Mouse (Mus musculus): ENCODE data around the gene Asna1.

Gene Asna1

DNA sequence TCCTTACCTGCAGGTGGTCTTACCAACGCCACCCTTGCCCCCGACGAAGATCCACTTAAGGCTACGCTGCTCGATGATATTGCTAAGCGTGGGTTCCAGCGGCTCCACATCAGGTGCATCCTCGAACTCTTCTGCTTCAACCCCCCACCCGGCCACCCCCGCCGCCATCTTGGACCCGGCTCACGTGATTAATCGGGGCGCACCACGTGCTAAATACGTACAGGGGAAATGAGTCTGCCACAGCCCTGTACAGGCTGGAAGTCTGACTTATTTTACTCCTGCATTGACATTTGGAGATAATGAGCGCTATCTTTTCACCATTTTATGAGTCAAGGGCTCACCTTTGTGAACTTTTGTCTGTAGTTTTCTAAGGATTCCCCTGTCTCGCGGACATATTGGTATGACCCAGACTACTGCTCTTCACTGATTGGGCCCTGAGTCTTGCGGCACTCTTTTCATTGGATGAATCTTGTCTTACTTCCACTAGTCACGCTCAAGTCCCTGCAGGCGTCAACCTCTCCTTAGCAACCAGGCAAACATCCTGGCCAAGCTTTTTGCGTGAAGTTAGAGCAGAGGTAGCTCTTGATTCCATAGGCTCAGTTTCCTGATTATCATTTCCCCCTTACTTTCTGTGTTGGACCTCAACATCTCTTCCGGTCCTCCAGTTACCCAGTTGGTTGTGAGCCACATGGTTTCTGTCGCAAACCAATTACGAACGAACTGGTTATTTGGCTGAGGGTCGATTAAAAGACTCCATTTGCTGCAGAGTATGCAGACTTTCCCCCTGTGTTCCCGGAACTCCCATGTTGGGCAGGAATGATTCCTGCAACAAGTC is at the start of gene Asna1:
Gene Asna1 (minus strand): TSS at position 184 of the 835 bp plus-strand sequence.
- in situ Hi-C loops (cut with MboI; ENCODE audit: unreplicated experiment in 2 of 2), result loop anchor here (5.0 to 10.0 kb wide), 3 partner anchors 49 to 58 kb away; partner anchors contain the start of genes Dhps (in 1 of the 2), Gm49661 (in 1 of the 2), Junb (in 1 of the 2) and Prdx2 (in 1 of the 2)

DNA sequence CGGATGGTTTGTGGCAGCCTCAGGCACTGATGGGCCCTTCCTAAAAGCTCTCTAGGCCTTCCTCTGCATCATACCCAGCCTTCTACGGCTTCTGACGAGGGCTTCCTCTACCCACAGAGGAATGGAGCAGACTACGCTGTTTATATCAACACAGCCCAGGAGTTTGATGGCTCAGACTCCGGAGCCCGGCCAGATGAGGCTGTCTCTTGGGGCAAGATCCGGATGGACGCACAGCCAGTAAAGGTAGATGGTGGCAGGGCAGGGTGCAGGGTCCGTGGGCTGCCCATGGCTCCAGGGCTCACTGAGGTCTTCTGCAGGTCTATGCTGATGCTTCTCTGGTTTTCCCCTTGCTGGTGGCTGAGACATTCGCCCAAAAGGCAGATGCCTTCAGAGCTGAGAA is 49.5 kb upstream of the Asna1 start:
- in situ Hi-C loops (cut with MboI; ENCODE audit: unreplicated experiment in 2 of 2), result loop anchor here (5.0 to 25.0 kb wide), 11 partner anchors 50 to 1813 kb away; partner anchors contain the start of genes Abcc12 (in 1 of the 2), Asna1 (in 1 of the 2), Calr (in 1 of the 2) and Lonp2 (in 1 of the 2)

DNA sequence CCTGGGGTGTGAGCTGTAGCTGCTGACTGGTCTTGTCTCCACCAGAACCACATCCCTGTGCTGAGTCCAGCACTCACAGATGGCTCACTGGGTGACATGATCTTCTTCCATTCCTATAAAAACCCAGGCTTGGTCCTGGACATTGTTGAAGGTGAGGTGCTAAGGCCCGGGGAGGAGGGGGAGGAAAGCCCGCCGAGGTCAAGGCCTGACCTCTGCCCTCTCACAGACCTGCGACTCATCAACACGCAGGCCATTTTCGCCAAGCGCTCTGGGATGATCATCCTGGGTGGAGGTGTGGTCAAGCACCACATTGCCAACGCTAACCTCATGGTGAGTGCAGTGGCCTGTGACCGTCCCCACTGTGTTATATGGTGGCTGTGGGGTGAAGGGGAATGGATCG is 49.1 kb upstream of the Asna1 start:
- in situ Hi-C loops (cut with MboI; ENCODE audit: unreplicated experiment in 2 of 2), result loop anchor here in 1 of 2 experiments (5.0 to 25.0 kb wide), 5 partner anchors 49 to 1813 kb away; partner anchors contain the start of genes Asna1, Calr, N4bp1 and Rad23a

DNA sequence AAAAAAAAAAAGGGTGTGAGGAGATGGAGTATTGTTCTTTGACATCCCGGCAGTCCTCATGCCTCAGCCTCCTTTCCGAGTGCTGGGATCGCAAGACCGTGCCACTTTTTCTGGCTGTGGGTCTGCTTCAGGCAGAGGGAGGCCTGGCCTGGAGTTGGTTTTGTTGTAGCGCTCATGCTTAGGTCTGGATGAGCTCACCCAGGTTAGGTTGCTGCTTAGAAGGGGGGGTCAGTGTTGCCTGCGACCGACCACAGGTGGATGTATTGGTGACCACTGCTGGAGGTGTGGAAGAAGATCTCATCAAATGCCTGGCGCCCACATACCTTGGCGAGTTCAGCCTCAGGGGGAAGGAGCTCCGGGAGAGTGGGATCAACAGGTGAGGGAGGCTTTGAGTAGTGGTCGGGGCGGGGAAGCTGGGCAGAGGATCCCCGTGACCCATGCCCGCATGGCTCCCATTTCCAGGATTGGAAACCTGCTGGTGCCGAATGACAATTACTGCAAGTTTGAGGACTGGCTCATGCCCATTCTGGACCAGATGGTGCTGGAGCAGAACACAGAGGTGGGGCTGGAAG is 48.0 kb upstream of the Asna1 start:
- in situ Hi-C loops (cut with MboI; ENCODE audit: unreplicated experiment in 2 of 2), result loop anchor here in 1 of 2 experiments (5.0 to 25.0 kb wide), 5 partner anchors 48 to 1814 kb away; partner anchors contain the start of genes Asna1, Calr, N4bp1 and Rad23a

DNA sequence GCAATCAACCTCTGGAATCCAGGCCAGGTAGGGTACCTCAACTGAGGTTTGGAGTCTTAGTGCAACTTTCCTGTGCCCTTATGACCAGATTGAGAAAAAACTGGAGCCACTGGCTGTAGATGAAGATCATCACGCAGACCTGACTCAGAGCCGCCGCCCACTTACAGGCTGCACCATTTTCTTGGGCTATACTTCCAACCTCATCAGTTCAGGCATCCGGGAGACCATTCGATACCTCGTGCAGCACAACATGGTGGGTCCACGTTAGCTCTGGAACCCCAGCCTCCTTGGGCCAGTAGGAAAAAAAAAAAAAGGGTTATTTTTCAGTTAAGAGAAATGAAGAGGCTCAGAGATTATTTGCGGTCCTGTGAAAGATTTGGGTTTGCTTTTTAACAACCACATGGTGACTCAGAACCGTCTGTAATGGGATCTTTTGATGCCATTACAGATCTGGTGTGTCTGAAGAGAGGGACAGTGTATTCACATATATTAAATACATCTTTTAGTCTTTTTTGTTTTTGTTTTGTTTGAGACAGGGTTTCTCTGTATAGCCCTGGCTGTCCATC is 47.4 kb upstream of the Asna1 start:
- in situ Hi-C loops (cut with MboI; ENCODE audit: unreplicated experiment in 2 of 2), result loop anchor here in 1 of 2 experiments (5.0 to 25.0 kb wide), 5 partner anchors 48 to 1815 kb away; partner anchors contain the start of genes Asna1, Calr, N4bp1 and Rad23a

DNA sequence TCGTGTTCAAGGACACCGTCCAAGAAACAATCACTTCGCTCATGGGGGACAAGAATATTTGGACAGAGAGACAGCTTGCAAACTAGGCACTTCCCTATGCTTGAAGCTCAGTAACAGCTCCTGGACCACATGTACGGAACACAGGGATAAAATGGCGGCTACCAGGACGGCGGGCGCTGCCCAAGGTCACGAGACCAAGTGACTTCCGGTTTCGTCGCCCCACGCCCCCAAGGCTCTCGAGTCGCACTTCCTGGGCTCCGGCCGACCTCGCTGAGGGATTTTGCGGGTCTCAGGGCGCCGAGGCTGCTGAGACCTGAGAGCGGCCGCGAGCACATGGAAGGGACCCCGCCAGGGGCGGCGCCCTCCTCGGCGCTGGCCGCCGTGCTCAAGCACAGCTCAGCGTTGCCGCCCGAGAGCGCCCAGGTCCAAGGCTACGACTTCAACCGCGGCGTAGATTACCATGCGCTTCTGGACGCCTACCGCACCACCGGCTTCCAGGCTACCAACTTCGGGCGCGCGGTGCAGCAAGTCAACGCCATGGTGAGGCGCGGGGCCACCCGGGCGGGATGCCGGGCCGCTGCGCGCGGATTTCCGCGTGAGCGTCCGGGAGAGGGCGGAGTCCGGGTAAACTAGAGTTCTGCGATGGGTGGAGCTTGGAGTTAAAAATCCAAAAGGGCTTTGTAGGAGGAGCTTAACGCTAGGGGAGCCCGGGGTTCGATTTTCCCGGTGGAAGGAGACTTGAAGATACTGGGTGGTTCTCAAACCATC is 46.6 kb upstream of the Asna1 start, which contains the start of gene Dhps:
Gene Dhps (plus strand): TSS at position 244 of the 768 bp plus-strand sequence.
- in situ Hi-C loops (cut with MboI; ENCODE audit: unreplicated experiment in 2 of 2), result loop anchor here in 1 of 2 experiments (5.0 to 25.0 kb wide), 5 partner anchors 47 to 1816 kb away; partner anchors contain the start of genes Asna1, Calr, N4bp1 and Rad23a

DNA sequence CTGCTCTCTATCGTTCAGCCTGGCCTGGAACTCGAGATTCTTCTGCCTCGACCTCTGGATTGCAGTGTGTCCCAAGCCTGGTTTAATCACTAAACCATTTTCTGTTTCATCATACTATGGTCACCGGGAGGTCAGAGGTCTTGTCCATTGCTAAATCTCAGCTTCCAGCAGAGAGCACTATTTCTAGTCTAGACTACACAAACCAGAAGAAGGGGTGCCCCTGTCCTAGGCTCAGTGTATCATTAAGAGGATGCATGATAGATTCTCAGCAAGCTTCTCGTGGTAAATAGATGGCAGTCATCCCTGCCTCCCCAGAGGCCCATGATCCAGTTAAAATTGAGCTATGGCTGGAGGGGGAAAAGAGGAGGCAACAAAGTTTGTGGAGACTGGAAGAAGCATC is 46.0 kb upstream of the Asna1 start:
- in situ Hi-C loops (cut with MboI; ENCODE audit: unreplicated experiment in 2 of 2), result loop anchor here in 1 of 2 experiments (5.0 to 25.0 kb wide), 5 partner anchors 46 to 1816 kb away; partner anchors contain the start of genes Asna1, Calr, N4bp1 and Rad23a

DNA sequence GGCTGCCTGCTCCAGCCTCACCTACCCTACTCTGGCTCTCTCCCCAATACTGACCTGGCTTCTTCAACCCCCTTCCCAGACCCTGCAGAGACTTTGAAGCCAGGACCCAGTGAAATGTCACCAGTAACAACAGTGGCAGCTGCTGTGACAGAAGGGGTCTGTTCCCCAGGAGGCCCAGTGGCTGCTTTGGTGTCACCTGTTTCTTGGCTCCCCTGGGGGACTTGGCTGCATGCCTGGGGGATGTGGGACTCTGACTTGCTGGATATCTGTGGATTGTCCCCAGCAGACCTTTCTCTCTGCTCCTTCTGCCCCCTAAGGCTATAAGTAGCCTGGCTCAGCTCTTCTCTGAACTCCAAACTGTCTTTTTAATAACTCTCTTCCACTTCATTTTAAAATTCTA is 42.9 kb upstream of the Asna1 start, which contains the start of gene Gm5741:
Gene Gm5741 (minus strand): TSS at position 1 of the 400 bp plus-strand sequence.
- in situ Hi-C loops (cut with MboI; ENCODE audit: unreplicated experiment in 2 of 2), result loop anchor here in 1 of 2 experiments (25.0 kb wide), 1 partner anchor 1819 kb away; the partner anchor contains the start of gene N4bp1

DNA sequence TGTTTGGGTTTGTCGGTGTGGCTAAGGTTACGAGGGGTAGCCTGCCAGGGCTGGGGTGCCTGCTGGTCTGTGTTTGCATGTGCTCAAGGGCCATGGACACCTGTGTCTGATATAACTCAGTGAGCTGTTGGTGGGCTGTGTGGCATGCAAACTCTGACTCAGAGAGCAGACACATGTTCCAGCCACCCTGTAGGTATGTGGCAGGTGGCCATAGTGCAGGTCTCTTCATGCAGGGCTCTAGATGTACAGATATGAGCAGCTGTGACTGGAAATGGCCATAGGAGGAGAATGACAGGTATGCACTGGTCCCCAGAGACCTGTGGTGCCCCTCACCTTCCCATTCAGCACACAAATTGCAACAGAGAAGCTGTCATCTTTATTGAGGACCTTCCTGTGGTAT is 42.1 kb upstream of the Asna1 start:
- in situ Hi-C loops (cut with MboI; ENCODE audit: unreplicated experiment in 2 of 2), result loop anchor here in 1 of 2 experiments (25.0 kb wide), 1 partner anchor 1820 kb away; the partner anchor contains the start of gene N4bp1

DNA sequence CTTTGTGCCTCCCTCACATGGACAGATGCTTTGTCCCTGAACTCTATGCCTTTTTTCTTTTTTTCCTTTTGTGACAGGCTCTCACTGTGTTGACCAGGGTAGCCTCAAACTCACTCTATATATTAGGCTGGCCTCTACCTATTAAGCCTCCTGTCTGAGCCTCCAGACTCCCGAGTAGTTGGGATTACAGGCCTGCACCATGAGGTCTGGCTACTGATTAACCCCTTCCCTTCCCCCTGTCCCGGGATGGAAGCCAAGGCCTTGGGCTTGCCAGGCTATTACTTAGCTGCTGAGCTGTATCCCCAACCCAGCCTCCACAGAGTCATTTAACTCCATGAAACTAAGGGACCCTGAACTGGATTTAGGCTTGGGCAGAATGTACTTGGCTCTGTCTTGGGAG is 40.1 kb upstream of the Asna1 start:
- in situ Hi-C loops (cut with MboI; ENCODE audit: unreplicated experiment in 2 of 2), result loop anchor here in 1 of 2 experiments (25.0 kb wide), 1 partner anchor 1822 kb away; the partner anchor contains the start of gene N4bp1

DNA sequence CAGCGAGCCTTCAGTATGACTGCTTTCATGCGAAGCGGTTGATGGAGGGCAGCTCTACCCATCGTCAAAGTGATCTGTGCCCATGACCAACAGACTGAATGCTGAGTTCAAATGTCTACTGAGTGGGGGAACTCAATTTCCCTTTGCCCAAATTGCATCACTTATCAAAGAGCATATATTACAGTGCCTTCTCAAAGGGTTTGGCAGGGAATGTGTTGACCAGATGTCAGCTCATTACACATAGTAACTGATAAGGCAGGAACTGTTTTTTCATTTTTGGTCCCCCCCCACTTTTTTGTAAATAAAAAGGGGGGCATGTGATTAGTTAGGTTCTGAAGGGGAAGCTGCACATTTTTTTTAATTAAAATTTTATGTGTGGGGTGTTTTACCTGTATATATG is 37.5 kb upstream of the Asna1 start:
- in situ Hi-C loops (cut with MboI; ENCODE audit: unreplicated experiment in 2 of 2), result loop anchor here in 1 of 2 experiments (25.0 kb wide), 1 partner anchor 1825 kb away; the partner anchor contains the start of gene N4bp1

DNA sequence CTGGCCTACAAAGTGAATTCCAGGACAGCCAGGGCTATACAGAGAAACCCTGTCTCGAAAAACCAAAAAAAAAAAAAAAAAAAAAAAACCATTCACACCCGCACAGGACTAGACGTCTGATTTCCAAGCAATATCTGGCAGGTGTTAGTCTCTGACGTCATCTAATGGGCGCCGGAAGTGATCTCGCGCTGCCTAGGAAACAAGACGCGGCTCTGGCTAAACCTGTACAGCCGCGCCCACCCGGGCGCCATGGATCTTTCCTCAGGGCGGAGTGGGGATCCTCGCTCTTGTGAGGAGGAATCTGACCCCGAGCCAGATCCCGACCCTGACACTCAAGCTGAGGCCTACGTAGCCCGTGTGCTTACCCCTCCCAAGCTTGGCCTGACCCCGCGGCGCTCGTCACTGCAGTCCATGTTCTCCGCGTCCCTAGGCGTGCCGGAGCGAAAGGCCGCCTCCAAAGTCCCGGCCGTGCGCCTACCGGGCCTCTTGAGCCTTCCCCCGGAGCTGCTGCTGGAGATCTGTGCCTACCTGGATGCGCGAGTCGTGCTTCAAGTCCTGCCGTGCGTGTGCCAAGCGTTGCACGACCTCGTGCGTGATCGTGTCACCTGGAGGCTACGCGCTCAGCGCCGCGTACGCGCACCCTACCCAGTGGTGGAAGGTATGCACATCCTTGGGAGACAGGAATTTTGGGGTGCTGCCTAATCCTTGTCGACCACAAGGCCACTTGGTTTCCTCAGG is 35.0 kb upstream of the Asna1 start, which contains the start of gene Fbxw9:
Gene Fbxw9 (plus strand): TSS at position 177 of the 738 bp plus-strand sequence.
- in situ Hi-C loops (cut with MboI; ENCODE audit: unreplicated experiment in 2 of 2), result loop anchor here in 1 of 2 experiments (25.0 kb wide), 1 partner anchor 1827 kb away; the partner anchor contains the start of gene N4bp1

DNA sequence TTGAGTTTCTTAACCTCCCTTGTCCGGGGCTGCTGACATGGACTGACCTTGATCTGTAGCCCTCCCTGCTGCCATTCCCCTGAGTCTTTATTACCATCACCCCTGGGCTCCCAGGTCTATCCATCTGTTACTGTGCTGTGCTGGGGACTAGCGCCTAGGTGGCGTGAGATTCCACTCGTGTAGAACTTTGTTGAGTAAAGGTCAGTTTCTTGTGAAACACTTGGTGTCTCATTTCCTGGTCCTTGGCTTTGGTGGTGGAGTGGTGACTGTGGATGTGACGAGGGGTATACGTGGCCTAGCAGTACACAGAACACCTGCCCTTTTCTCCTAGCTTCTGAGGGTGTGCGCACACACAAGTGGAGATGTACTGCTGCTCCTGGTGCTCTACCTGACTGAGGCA is 32.3 kb upstream of the Asna1 start:
- in situ Hi-C loops (cut with MboI; ENCODE audit: unreplicated experiment in 2 of 2), result loop anchor here in 1 of 2 experiments (25.0 kb wide), 1 partner anchor 1830 kb away; the partner anchor contains the start of gene N4bp1

DNA sequence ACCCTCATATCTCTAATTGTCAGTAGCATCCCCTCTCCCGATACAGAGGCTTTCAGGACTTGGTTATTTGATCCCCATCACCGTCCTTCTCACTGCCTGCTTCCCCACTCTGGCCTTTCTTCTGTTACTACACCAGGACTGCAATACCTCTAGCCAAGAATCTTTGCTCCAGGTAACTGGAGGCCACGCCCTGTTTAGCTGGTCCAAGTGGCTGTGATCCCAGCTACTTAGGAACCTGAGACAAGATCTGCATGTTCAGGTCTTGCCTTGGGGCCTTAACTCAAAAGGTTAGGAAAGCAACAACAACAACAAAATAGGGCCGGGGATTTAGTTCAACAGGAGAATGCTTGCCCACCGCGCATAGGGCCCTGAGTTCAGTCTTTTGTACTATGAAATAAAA is 18.5 kb upstream of the Asna1 start:
- in situ Hi-C loops (cut with MboI; ENCODE audit: unreplicated experiment in 2 of 2), result no loop called here

DNA sequence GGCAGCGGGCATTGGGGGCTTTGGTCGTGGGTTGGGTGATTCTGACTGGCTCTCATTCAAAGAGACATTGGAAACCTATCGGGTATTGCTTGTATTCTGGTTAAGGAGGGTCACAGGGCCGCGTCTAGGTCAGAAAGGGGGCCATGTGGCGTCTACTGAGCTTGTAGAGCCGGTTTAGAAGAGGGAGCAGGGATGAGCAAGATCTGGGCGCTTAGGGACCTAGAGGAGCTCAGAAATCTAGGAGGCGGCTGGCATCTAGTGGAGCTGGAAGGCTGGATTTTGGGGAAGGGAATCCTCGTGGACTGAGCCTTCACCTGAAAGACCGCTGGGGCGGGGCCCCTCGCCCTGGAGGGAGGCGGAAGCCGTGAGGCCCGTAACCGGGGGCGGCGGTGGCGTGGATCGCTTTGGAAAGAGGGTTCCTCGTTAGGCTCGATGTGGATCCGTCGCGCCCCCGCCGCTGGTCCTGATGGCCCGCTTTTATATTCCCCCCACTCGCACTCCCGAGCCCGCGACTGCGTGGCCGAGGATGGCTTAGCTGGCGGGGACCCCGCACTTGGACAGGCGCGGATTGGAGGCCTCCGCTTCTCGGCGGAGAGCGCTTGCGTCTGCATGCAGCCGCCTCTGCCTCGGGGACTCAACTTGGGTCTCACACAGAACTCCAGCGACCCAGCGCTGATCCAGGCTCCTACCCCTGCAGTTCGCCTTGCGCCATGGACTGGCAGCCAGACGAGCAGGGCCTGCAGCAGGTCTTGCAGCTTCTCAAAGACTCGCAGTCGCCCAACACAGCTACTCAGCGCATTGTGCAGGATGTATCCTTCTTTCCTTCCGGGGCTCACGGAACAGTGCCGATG is 12.8 kb upstream of the Asna1 start:
- in situ Hi-C loops (cut with MboI; ENCODE audit: unreplicated experiment in 2 of 2), result no loop called here

DNA sequence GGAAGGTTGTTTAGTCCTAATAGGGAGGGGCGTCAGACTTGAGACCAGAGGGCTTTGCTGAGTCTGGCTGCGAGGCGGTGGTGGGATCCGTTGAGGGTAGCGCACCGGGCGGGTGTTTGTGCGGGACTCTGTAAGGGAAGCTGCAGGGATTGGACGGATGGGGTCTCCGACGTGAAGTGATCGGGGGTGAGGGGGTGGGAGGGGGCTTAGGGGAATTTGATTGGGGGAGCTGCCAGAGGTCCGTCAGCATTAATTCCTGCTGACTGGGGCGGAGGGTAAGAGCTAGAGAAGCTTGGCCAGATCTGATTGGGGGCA is 12.2 kb upstream of the Asna1 start:
- in situ Hi-C loops (cut with MboI; ENCODE audit: unreplicated experiment in 2 of 2), result no loop called here

DNA sequence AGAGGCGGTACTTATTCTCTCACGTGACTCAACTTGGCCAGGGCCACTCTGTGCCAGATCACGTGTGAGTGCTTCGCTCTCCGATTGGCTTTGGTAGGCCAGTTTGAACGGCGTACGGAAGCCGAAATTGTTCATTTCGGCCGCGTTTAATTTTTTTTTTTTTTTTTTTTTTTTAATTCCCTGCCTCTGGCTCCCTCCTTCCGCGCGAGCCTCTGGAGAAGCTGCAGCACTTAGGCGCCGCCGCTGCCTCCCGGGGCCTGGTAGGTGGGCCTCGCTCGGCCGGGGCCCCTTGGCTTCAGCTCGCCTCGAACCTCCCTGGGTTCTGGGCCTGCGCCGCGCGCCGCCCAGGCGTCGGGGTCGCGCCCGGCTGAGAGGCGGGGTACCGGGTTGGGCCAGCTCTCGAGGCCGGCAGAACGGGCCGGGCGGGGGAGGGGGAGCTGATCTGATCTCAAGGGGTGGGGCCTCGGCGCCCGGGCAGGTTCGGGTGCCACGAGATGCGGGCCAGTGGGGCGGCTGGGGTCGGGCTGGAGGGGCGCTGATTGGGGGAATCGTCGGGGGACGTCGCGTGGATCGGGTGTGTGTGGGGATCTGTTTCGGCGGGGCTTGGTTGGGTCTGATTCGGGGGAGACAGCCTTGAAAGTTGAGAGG is 11.8 kb upstream of the Asna1 start, which contains the start of gene Tnpo2:
Gene Tnpo2 (plus strand): TSS at position 198 of the 648 bp plus-strand sequence.
- in situ Hi-C loops (cut with MboI; ENCODE audit: unreplicated experiment in 2 of 2), result no loop called here

All from v-Abl transformed pro-B cells (cell line).